Mouse (Mus musculus): Measurements from ENCODE around the gene Ece1.

DNA sequence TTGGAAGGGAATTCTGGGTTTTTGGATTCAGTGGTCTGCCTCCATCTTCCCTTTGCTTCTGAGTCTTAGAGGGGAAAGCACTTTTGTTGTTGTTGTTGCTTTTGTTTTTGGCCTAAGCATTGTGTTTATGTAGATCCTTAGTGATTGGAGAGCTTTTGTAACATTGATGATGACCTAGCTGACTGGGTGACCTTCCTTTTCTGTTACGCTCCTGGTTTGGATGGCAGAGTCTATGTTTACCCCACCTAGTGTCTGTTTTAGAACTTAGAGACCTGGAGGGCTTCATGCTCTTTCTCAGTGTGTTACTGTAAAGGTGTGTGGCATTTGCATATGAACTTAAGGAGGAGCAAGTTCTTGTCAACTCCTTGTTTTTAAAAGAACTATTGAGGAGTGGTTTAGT, 143.7 kb downstream of the Ece1 start:
- TF ChIP-seq CTCF (conservative IDR thresholded peaks at IDR 0.05; ENCODE audit: low read length) (no peak), POU5F1 (IDR thresholded peaks at IDR 0.05; ENCODE audit: borderline replicate concordance, low read length) (no peak)
